ENCODE assay signal across 8 mouse cellular contexts in the genomic region with DNA sequence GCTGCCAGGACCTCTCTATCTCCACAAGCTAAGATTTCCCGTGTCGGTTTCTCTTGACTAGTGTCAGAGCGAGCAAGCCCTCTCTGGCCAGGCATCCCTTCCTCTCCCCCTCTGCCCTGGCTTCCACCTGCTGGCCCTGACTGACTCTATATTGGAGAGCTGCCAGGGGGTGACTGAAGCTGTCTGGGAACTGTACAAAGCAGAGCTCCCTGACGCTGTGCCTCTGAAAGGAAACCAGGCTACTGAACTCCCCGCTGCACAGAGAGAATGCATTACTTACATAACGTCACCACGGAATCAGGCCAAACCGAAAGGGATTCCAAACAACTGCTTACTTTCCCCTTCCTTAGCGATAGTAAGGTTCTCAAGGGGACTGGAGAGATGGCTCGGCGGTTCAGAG.
DNase-seq lines count a peak whose midpoint lies in the region; ATAC-seq and TF ChIP-seq lines count a peak whose summit lies in the region.
"Had no signal": no experiment of that assay in that cellular context is flagged by ENCODE, and none has a peak within 500 bp of the region (broad histone marks: within the 10 kb centered on the region; RNA-seq: fewer than 3 reads in every experiment).

No protein-coding gene starts in this region.

- WGBS in stomach, postnatal 0 days, result 26% methylated on average over 11 of the region's 11 CpGs

- H3K4me1 ChIP-seq in stomach, postnatal 0 days (replicated peaks; ENCODE audit: control insufficient read depth, insufficient read depth), result no peaks in the 10 kb centered on the region

- ATAC-seq in megakaryocyte-erythroid progenitor cell, adult 5-6 weeks (replicated peaks; ENCODE audit: low FRiP score, low TSS enrichment, poor library complexity, severe bottlenecking), result peak; percentile 53; the same call in 1 of the 2 replicates
- peak; percentile 49; the same call in 1 of the 2 replicates for ATAC-seq in stomach, postnatal 0 days (ENCODE audit: low FRiP score, low TSS enrichment)

- peak overlapping the region; percentile 36; the same call in 1 of the 2 replicates for H3K27ac ChIP-seq in stomach, postnatal 0 days (replicated peaks)
- H3K27ac ChIP-seq: macrophage had no signal

- no peak overlapping the region; the same call in 1 of the 2 replicates for H3K9ac ChIP-seq in stomach, postnatal 0 days (ENCODE audit: low read length)

- no peaks in the 10 kb centered on the region for H3K36me3 ChIP-seq in stomach, postnatal 0 days (ENCODE audit: control insufficient read depth, insufficient read depth, low read length)

- peak overlapping the region; percentile 30 for H3K4me2 ChIP-seq in stomach, postnatal 0 days (replicated peaks; ENCODE audit: low read depth)

- 0 out of 2 replicates have a peak, but pooled peaks cover under 1% of the 10 kb centered on the region for H3K9me3 ChIP-seq in stomach, postnatal 0 days (ENCODE audit: control insufficient read depth, low read length)

- DNase-seq in adrenal gland, adult 18-20 months (ENCODE audit: low spot score in 2 of 2), result peak; percentile 17 to 22
- DNase-seq in brain, embryonic 14.5 days (ENCODE audit: low read depth), result peak; percentile 96
- peak; percentile 39 to 63 for DNase-seq in frontal cortex, adult 2 months (ENCODE audit: extremely low spot score in 1 of 2, low spot score in 1 of 2)
- peak; percentile 85 for DNase-seq in heart, postnatal 4 days
- peak; percentile 59 to 77 for DNase-seq in kidney, postnatal 25 days
- DNase-seq in stomach, postnatal 0 days (ENCODE audit: low spot score), result peak; percentile 34

- H3K4me3 ChIP-seq in stomach, postnatal 0 days (ENCODE audit: low read depth, low read length), result no peak overlapping the region

- H3K27me3 ChIP-seq in stomach, postnatal 0 days (ENCODE audit: control insufficient read depth, insufficient read depth, low read length), result no peaks in the 10 kb centered on the region

- TF ChIP-seq POLR2A in brain, embryonic 14.5 days (IDR thresholded peaks at IDR 0.05; ENCODE audit: borderline replicate concordance, extremely low read depth, insufficient read depth, insufficient read length, poor library complexity, severe bottlenecking), result no peak

- TF ChIP-seq EP300 in stomach, postnatal 0 days (optimal IDR thresholded peaks at IDR 0.05), result no peak

- TF ChIP-seq CTCF in brain, embryonic 14.5 days (IDR thresholded peaks at IDR 0.05; ENCODE audit: borderline replicate concordance, extremely low read depth, insufficient read depth, insufficient read length), result no peak
- no peak for TF ChIP-seq CTCF in stomach, postnatal 0 days (IDR thresholded peaks at IDR 0.05; ENCODE audit: low read depth)

Comparison
In these comparisons a context has a peak if more than half of its experiments do, and no peak if none do; other contexts are left out.
1. DNase-seq: peak in every context shown above with its lines; median percentile 96 in brain, embryonic 14.5 days; 85 in heart, postnatal 4 days; 68 in kidney, postnatal 25 days; 51 in frontal cortex, adult 2 months; 34 in stomach, postnatal 0 days; 20 in adrenal gland, adult 18-20 months.